Mouse (Mus musculus): ENCODE data around the gene Upf1.

The Upf1 gene

GRCm38 (mm10) chr8:70359411-70359810, 6.3 kb upstream of the Upf1 start:
- peak; percentile 64 for DNase-seq (ENCODE audit: low spot score)

- no peak for DNase-seq (ENCODE audit: low spot score)
Measured at GRCm38 (mm10) chr8:70356111-70356510, 3.0 kb upstream of the Upf1 start.

- DNase-seq (ENCODE audit: low spot score): no peak
Measured at GRCm38 (mm10) chr8:70354004-70354403, 926 bp upstream of the Upf1 start.

- peak; percentile 76 for DNase-seq (ENCODE audit: low spot score)
Measured at GRCm38 (mm10) chr8:70352657-70353151, 374 bp downstream of the Upf1 start.

GRCm38 (mm10) chr8:70352000-70352384, 1.1 kb downstream of the Upf1 start:
- no peak for DNase-seq (ENCODE audit: low spot score)

- no peak for DNase-seq (ENCODE audit: low spot score)
Measured at GRCm38 (mm10) chr8:70351035-70351999, 1.8 kb downstream of the Upf1 start.

GRCm38 (mm10) chr8:70347860-70348420, 5.1 kb downstream of the Upf1 start:
- DNase-seq (ENCODE audit: low spot score): no peak

- no peak for DNase-seq (ENCODE audit: low spot score)
Measured at GRCm38 (mm10) chr8:70347443-70347842, 5.6 kb downstream of the Upf1 start.

GRCm38 (mm10) chr8:70344279-70344678, 8.8 kb downstream of the Upf1 start:
- no peak for DNase-seq (ENCODE audit: low spot score)

- peak; percentile 66 for DNase-seq (ENCODE audit: low spot score)
Measured at GRCm38 (mm10) chr8:70343696-70344095, 9.4 kb downstream of the Upf1 start.

- DNase-seq (ENCODE audit: low spot score): no peak
Measured at GRCm38 (mm10) chr8:70343076-70343475, 10.0 kb downstream of the Upf1 start.

GRCm38 (mm10) chr8:70342007-70342406, 11.1 kb downstream of the Upf1 start:
- DNase-seq (ENCODE audit: low spot score): no peak

GRCm38 (mm10) chr8:70340659-70341058, 12.4 kb downstream of the Upf1 start:
- DNase-seq (ENCODE audit: low spot score): no peak

GRCm38 (mm10) chr8:70338931-70339330, 14.1 kb downstream of the Upf1 start:
- no peak for DNase-seq (ENCODE audit: low spot score)

GRCm38 (mm10) chr8:70332878-70333202, 20.2 kb downstream of the Upf1 start:
- DNase-seq (ENCODE audit: low spot score): no peak

- peak; percentile 87 for DNase-seq (ENCODE audit: low spot score)
Measured at GRCm38 (mm10) chr8:70332070-70332877, 20.8 kb downstream of the Upf1 start.

GRCm38 (mm10) chr8:70331526-70331925, 21.6 kb downstream of the Upf1 start:
- DNase-seq (ENCODE audit: low spot score): no peak

GRCm38 (mm10) chr8:70330741-70331364, 22.2 kb downstream of the Upf1 start:
- peak; percentile 73 for DNase-seq (ENCODE audit: low spot score)

GRCm38 (mm10) chr8:70329835-70330740, 23.0 kb downstream of the Upf1 start:
- DNase-seq (ENCODE audit: low spot score): peak; percentile 58

GRCm38 (mm10) chr8:70329124-70329834, 23.8 kb downstream of the Upf1 start, which contains the start of gene Gdf1:
Gene Gdf1, plus strand, starts transcription at chr8:70329817.
- DNase-seq (ENCODE audit: low spot score): no peak

Data from testis, postnatal 10 days (tissue).